Mouse (Mus musculus) small intestine, adult 2 months (tissue): ENCODE data around the gene Cacna1c.

ENCODE experiments used
- CTCF ChIP-seq: fragments of 200-500 bp; IDR thresholded peaks from 2 replicates; pipeline ENCODE4 v1.5.1; 2012; ENCODE audit warnings: low read depth, mild to moderate bottlenecking, control low read depth, inconsistent platforms, low read length, moderate library complexity, mixed read lengths; ENCODE audit not compliant: insufficient replicate concordance, insufficient read length; ENCODE audit errors: extremely low read depth
- POLR2A ChIP-seq: fragments of 200-500 bp; IDR thresholded peaks from 2 replicates; pipeline ENCODE4 v1.6.1; 2012; ENCODE audit warnings: low read depth, mild to moderate bottlenecking, control low read depth, inconsistent platforms, low read length, moderate library complexity

GRCm38 (mm10) chr6:118626246-118626645 lies 570.0 kb downstream of the Cacna1c start:
- no peak for TF ChIP-seq CTCF
- no peak for TF ChIP-seq POLR2A
